Mouse (Mus musculus) liver, adult 2 months (tissue): ENCODE measurements around the gene Slc4a1ap. TPM values are rescaled to one million over a fixed set of nuclear protein-coding genes. Genes with fewer than 3 reads are reported as not detected.

Source experiments
- DNase-seq: peaks from one replicate; pipeline ENCODE4 v3.0.0-alpha.2; 2011; ENCODE audit warnings: low read depth, low spot score; ENCODE audit errors: extremely low read depth
- H3K27ac ChIP-seq: fragments of 200-500 bp; replicated peaks from 2 replicates; pipeline ENCODE4 v1.5.1; 2012; ENCODE audit warnings: low read depth, mild to moderate bottlenecking, control low read depth, inconsistent platforms, low read length; ENCODE audit not compliant: insufficient read depth
- H3K27me3 ChIP-seq: fragments of 200-500 bp; 2 replicates; pipeline ENCODE4 v1.6.1; 2012; ENCODE audit warnings: mild to moderate bottlenecking, moderate library complexity, low read length, inconsistent platforms; ENCODE audit not compliant: control insufficient read depth, insufficient read depth
- H3K36me3 ChIP-seq: fragments of 200-500 bp; 2 replicates; pipeline ENCODE4 v1.6.1; 2012; ENCODE audit warnings: low read length, inconsistent platforms; ENCODE audit not compliant: control insufficient read depth, insufficient read depth
- H3K4me1 ChIP-seq: fragments of 200-500 bp; 2 replicates; pipeline ENCODE4 v1.6.1; 2011; ENCODE audit warnings: low read length; ENCODE audit not compliant: control insufficient read depth, insufficient read depth
- H3K4me3 ChIP-seq: fragments of 200-500 bp; 2 replicates; pipeline ENCODE4 v1.5.1; 2011; ENCODE audit warnings: low read depth, mild to moderate bottlenecking, control low read depth, low read length, moderate library complexity; ENCODE audit not compliant: insufficient read depth
- H3K79me2 ChIP-seq: fragments of 200-500 bp; 2 replicates; pipeline ENCODE4 v1.6.1; 2012; ENCODE audit warnings: inconsistent platforms, mild to moderate bottlenecking, low read length, moderate library complexity; ENCODE audit not compliant: control insufficient read depth, insufficient read depth
- H3K9ac ChIP-seq: fragments of 200-500 bp; 2 replicates; pipeline ENCODE4 v1.6.1; 2012; ENCODE audit warnings: low read depth, mild to moderate bottlenecking, control low read depth, inconsistent platforms, low read length
- CTCF ChIP-seq: fragments of 200-500 bp; IDR thresholded peaks from 2 replicates; pipeline ENCODE4 v1.5.1; 2011; ENCODE audit warnings: low read depth, low read length, control low read depth
- POLR2A ChIP-seq: fragments of 200-500 bp; IDR thresholded peaks from 2 replicates; pipeline ENCODE4 v1.6.1; 2011; ENCODE audit warnings: low read length, control low read depth; ENCODE audit not compliant: insufficient read depth; ENCODE audit errors: extremely low read depth
- WGBS: fragments of 180-500 bp; shearing (Covaris S2); methylation state at CpG from one replicate; pipeline ENCODE4 v1.1.7; 2018; 5-methylcytosine and 5-hydroxymethylcytosine counted together
- polyA plus RNA-seq: library from polyadenylated mRNA; depleted of rRNA; stranded (reverse); fragments of >200 nt; gene quantifications from 2 replicates; pipeline ENCODE4 v1.2.3, GENCODE M21; 2012
- total RNA-seq: library from RNA; depleted of rRNA; stranded (reverse); fragments of >200 nt; gene quantifications from 2 replicates; pipeline ENCODE4 v1.2.3, GENCODE M21; 2014

Slc4a1ap gene
- total and polyA plus RNA-seq, 2 experiments = 8.1 to 13.2 TPM

- WGBS = 70% methylated on average over 5 of the region's 5 CpGs
- no peak overlapping the region for H3K9ac ChIP-seq
- no peak overlapping the region for H3K27ac ChIP-seq
- DNase-seq = no peak
- H3K4me3 ChIP-seq = no peak overlapping the region
- H3K36me3 ChIP-seq = no peaks in the 10 kb centered on the region
- no peaks in the 10 kb centered on the region for H3K27me3 ChIP-seq
- TF ChIP-seq CTCF = no peak
- no peak for TF ChIP-seq POLR2A
- H3K4me1 ChIP-seq = no peaks in the 10 kb centered on the region
- no peaks in the 10 kb centered on the region for H3K79me2 ChIP-seq
Measured at GRCm38 (mm10) chr5:31567951-31568657, 41.3 kb downstream of the Slc4a1ap start.

GRCm38 (mm10) chr5:31571023-31571608, 44.3 kb downstream of the Slc4a1ap start:
- 0 out of 2 replicates have a peak overlapping the region, but pooled peaks have one; percentile 24 for H3K27ac ChIP-seq
- no peaks in the 10 kb centered on the region for H3K79me2 ChIP-seq
- no peak overlapping the region; the same call in 1 of the 2 replicates for H3K4me3 ChIP-seq
- no peaks in the 10 kb centered on the region for H3K27me3 ChIP-seq
- peak overlapping the region; percentile 25; the same call in 1 of the 2 replicates for H3K9ac ChIP-seq
- 59% methylated on average over 20 of the region's 20 CpGs for WGBS
- no peaks in the 10 kb centered on the region for H3K36me3 ChIP-seq
- DNase-seq = no peak
- no peak for TF ChIP-seq POLR2A
- TF ChIP-seq CTCF = no peak
- H3K4me1 ChIP-seq = no peaks in the 10 kb centered on the region

- Histone ChIP-seq H3K9ac (no peak overlapping the region), H3K36me3 (no peaks in the 10 kb centered on the region), H3K4me1 (no peaks in the 10 kb centered on the region), H3K27me3 (no peaks in the 10 kb centered on the region), H3K4me3 (no peak overlapping the region), H3K79me2 (no peaks in the 10 kb centered on the region), H3K27ac (no peak overlapping the region)
- no peak for TF ChIP-seq CTCF
- no peak for TF ChIP-seq POLR2A
- no peak for DNase-seq
- WGBS = 90% methylated on average over 3 of the region's 3 CpGs
Measured at GRCm38 (mm10) chr5:31573722-31574121, 46.9 kb downstream of the Slc4a1ap start.

GRCm38 (mm10) chr5:31576539-31576975, 49.8 kb downstream of the Slc4a1ap start:
- 75% methylated on average over 7 of the region's 7 CpGs for WGBS
- no peak overlapping the region for H3K9ac ChIP-seq
- H3K27ac ChIP-seq = no peak overlapping the region
- H3K27me3 ChIP-seq = no peaks in the 10 kb centered on the region
- no peaks in the 10 kb centered on the region for H3K4me1 ChIP-seq
- no peaks in the 10 kb centered on the region for H3K36me3 ChIP-seq
- H3K4me3 ChIP-seq = no peak overlapping the region
- TF ChIP-seq CTCF = no peak
- TF ChIP-seq POLR2A = no peak
- no peaks in the 10 kb centered on the region for H3K79me2 ChIP-seq
- no peak for DNase-seq

GRCm38 (mm10) chr5:31581263-31581662, 54.5 kb downstream of the Slc4a1ap start:
- TF ChIP-seq POLR2A (no peak), CTCF (no peak)
- H3K4me3 ChIP-seq = no peak overlapping the region
- no peak overlapping the region for H3K9ac ChIP-seq
- no peak for DNase-seq
- no peaks in the 10 kb centered on the region for H3K4me1 ChIP-seq
- H3K79me2 ChIP-seq = no peaks in the 10 kb centered on the region
- no peaks in the 10 kb centered on the region for H3K36me3 ChIP-seq
- no peak overlapping the region for H3K27ac ChIP-seq
- 79% methylated on average over 6 of the region's 6 CpGs for WGBS
- no peaks in the 10 kb centered on the region for H3K27me3 ChIP-seq

GRCm38 (mm10) chr5:31581932-31582331, 55.1 kb downstream of the Slc4a1ap start:
- no peak for TF ChIP-seq CTCF
- no peak for TF ChIP-seq POLR2A
- 63% methylated on average over 3 of the region's 3 CpGs for WGBS
- H3K27me3 ChIP-seq = no peaks in the 10 kb centered on the region

More at GRCm38 (mm10) chr5:31581932-31582331, 55.1 kb downstream of the Slc4a1ap start:
- Histone ChIP-seq H3K27ac (no peak overlapping the region), H3K4me3 (no peak overlapping the region), H3K4me1 (no peaks in the 10 kb centered on the region), H3K79me2 (no peaks in the 10 kb centered on the region), H3K36me3 (no peaks in the 10 kb centered on the region), H3K9ac (no peak overlapping the region)
- no peak for DNase-seq
